Mouse (Mus musculus): ENCODE results near the gene Mars. TPM values are rescaled to one million over a fixed set of nuclear protein-coding genes. Genes with fewer than 3 reads are reported as not detected.
"Not testable (repeated sequence)": the region's sequence is repeated elsewhere in the genome, so short reads cannot be mapped to it uniquely, and the experiment has no call there.

The Mars gene
- total and polyA plus RNA-seq, 3 experiments, result 147 to 195 TPM; not detected in 1

DNA sequence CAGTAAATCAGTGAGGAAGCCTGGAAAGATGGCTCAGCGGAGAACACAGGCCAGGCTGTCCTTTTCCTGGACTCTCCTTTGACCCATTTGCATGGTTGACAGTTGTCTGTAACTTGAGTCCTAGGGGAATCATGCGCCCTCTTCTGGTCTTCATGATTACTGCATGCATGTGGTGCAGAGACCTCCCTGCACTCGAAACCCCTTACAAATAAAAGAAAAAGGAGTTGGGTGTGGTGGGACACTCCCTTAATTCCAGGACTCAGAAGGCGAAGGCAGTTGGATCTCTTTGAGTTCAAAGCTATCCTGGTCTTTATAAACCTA lies 730 bp upstream of the Mars start (continued):
- TF ChIP-seq MYC (IDR thresholded peaks at IDR 0.05; ENCODE audit: low read depth, low read length) (peak; percentile 87), E2F4 (IDR thresholded peaks at IDR 0.05; ENCODE audit: borderline replicate concordance, low read depth, low read length) (no peak), TCF12 (IDR thresholded peaks at IDR 0.05; ENCODE audit: low read depth, low read length) (peak; percentile 40; the same call in 1 of the 2 replicates), UBTF (IDR thresholded peaks at IDR 0.05; ENCODE audit: borderline replicate concordance, insufficient read depth, low read depth, low read length) (no peak), BHLHE40 (IDR thresholded peaks at IDR 0.05; ENCODE audit: borderline replicate concordance, low read depth, low read length) (peak; percentile 33; the same call in 1 of the 2 replicates), SMC3 (IDR thresholded peaks at IDR 0.05; ENCODE audit: low read depth, low read length) (peak; percentile 65), ZKSCAN1 (IDR thresholded peaks at IDR 0.05; ENCODE audit: low read depth, low read length) (no peak), KAT2A (conservative IDR thresholded peaks at IDR 0.05; ENCODE audit: low read depth, low read length) (no peak), ETS1 (IDR thresholded peaks at IDR 0.05; ENCODE audit: low read depth, low read length) (peak; percentile 49; the same call in 1 of the 2 replicates), GABPA (IDR thresholded peaks at IDR 0.05; ENCODE audit: low read depth, low read length) (no peak), CHD2 (IDR thresholded peaks at IDR 0.05; ENCODE audit: low read length) (no peak)

DNA sequence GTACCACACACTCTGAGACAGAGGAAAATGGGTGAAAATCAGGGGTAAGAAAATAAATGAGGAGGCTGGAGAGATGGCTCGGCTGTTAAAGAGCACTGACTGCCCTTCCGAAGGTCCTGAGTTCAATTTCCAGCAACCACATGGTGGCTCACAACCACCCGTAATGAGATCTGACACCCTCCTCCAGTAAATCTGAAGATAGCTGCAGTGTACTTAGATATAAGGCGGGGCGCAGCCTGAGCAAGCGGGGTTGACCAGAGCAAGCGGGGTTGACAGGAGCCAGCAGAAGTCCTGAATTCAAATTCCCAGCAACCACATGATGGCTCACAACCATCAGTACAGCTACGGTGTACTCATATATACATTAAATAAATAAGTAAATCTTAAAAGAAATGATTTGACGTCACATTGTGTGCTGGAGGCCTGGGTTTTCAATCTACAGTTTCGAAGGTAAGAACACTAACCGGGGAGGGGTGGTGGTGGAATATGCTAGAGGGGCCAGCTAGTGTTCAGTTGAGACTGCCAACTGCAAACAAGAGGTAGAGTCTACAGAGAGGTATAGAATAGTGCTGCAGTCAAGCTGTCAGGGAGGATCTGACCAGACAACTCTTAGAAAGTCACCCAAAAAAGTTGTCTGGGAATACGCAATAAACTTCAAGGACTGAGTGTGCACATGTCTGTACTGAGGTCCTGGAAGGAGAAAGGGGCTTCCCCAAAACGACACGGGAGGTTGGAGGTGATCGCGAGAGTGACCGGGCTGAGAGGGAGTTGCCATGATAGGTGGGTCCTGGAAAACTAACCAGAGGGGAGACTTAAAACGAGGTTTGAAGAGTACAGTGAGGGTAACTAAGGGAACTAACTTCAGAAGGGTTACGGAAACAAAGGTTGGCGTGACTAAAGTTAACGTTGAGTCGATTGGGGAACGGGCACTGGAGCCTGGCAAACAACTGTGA lies 787 bp downstream of the Mars start:
- TF ChIP-seq TAL1 (IDR thresholded peaks at IDR 0.05; ENCODE audit: low read length) (peak; percentile 46), CHD1 (IDR thresholded peaks at IDR 0.05; ENCODE audit: low read depth, low read length) (0 out of 2 replicates have a peak, but pooled peaks have one; percentile 89), MAX (IDR thresholded peaks at IDR 0.05; ENCODE audit: low read length) (peak; percentile 57; the same call in 1 of the 2 replicates), USF2 (IDR thresholded peaks at IDR 0.05; ENCODE audit: borderline replicate concordance in 1 of 2, insufficient read depth in 1 of 2, low read depth in 1 of 2, low read length in 2 of 2) (no peak), MXI1 (IDR thresholded peaks at IDR 0.05; ENCODE audit: low read depth, low read length) (peak; percentile 72), MYC (IDR thresholded peaks at IDR 0.05; ENCODE audit: low read depth, low read length) (0 out of 2 replicates have a peak, but pooled peaks have one; percentile 14)
- Histone ChIP-seq H3K27me3 (ENCODE audit: control insufficient read depth in 1 of 2, insufficient read depth in 2 of 2, low read length in 2 of 2) (no peaks in the 10 kb centered on the region), H3K27ac (ENCODE audit: control insufficient read depth, low read depth, low read length) (peak overlapping the region; percentile 75), H3K9ac (ENCODE audit: control insufficient read depth, low read depth, low read length, poor library complexity, severe bottlenecking) (peak overlapping the region; percentile 95), H3K79me2 (ENCODE audit: control insufficient read depth, insufficient read depth, low read length, poor library complexity) (peaks cover 29% of the 10 kb centered on the region), H3K9me3 (replicated peaks; ENCODE audit: insufficient read depth, low read length) (no peaks in the 10 kb centered on the region), H3K36me3 (ENCODE audit: control insufficient read depth in 1 of 2, insufficient read depth in 2 of 2, low read length in 2 of 2) (peaks cover 13 to 18% of the 10 kb centered on the region in 2 experiments), H3K4me1 (ENCODE audit: control insufficient read depth in 1 of 2, insufficient read depth in 2 of 2, low read length in 2 of 2) (peaks cover 3 to 16% of the 10 kb centered on the region in 2 experiments; a peak in 3 of 4 replicates), H3K4me3 (ENCODE audit: control insufficient read depth in 1 of 2, insufficient read depth in 1 of 2, low read depth in 2 of 2, low read length in 2 of 2) (peak overlapping the region; percentile 76 to 80)
- DNase-seq (ENCODE audit: low read depth, low spot score), result peak; percentile 71

DNA sequence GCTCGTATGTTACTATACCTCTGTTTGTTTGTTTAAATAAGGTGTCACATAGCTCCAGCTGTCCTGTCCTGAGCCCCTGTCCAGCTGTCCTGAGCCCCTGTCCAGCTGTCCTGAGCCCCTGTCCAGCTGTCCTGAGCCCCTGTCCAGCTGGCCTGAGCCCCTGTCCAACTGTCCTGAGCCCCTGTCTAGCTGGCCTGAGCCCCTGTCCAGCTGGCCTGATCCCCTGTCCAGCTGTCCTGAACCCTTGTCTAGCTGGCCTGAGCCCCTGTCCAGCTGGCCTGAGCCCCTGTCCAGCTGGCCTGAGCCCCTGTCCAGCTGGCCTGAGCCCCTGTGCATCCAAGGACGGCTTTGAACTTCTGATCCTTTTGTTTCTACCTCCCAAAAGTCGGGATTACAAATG lies 2.4 kb downstream of the Mars start:
- not testable (repeated sequence) for H3K27ac ChIP-seq (ENCODE audit: control insufficient read depth, low read depth, low read length); H3K4me3 ChIP-seq (ENCODE audit: control insufficient read depth in 1 of 2, insufficient read depth in 1 of 2, low read depth in 2 of 2, low read length in 2 of 2); DNase-seq (ENCODE audit: low read depth, low spot score); H3K9ac ChIP-seq (ENCODE audit: control insufficient read depth, low read depth, low read length, poor library complexity, severe bottlenecking); H3K27me3 ChIP-seq (ENCODE audit: control insufficient read depth in 1 of 2, insufficient read depth in 2 of 2, low read length in 2 of 2); H3K9me3 ChIP-seq (replicated peaks; ENCODE audit: insufficient read depth, low read length)
- peaks cover 18% of the 10 kb centered on the region in 2 experiments for H3K36me3 ChIP-seq (ENCODE audit: control insufficient read depth in 1 of 2, insufficient read depth in 2 of 2, low read length in 2 of 2)
- peaks cover 3 to 16% of the 10 kb centered on the region in 2 experiments; a peak in 3 of 4 replicates for H3K4me1 ChIP-seq (ENCODE audit: control insufficient read depth in 1 of 2, insufficient read depth in 2 of 2, low read length in 2 of 2)
- H3K79me2 ChIP-seq (ENCODE audit: control insufficient read depth, insufficient read depth, low read length, poor library complexity), result peaks cover 29% of the 10 kb centered on the region
